34 mouse cellular contexts compared by ENCODE assay signal in the genomic region with DNA sequence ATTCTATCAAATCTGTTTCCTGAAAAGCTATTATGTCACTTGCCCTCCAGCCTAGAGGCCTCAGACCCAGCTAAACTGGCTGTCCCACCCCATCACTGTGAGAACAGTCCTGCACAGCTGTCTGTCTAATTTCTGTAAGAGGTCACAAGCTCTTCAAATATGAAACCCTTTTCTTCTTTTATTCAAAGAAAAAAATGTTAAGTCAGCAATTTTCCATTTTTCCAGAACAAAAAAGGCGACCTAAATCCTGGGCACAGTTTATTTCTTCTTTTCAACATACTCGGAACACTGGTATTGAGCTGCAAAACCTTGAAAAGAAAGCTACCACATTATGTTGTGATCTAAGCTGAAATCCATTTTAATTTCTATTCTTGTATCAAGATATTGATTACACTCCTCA.
"Had no signal": no experiment of that assay in that cellular context is flagged by ENCODE, and none has a peak within 500 bp of the region (broad histone marks: within the 10 kb centered on the region; RNA-seq: fewer than 3 reads in every experiment).

No protein-coding gene starts in this region.

- ATAC-seq: hindbrain, embryonic 16.5 days; hindbrain, postnatal 0 days; inflammation-experienced regulatory T-cells, adult 6 months; intestine, embryonic 15.5 days; intestine, embryonic 16.5 days; intestine, postnatal 0 days had no signal

- H3K9me3 ChIP-seq: heart, embryonic 10.5 days; heart, embryonic 12.5 days; heart, embryonic 13.5 days; heart, embryonic 15.5 days; hindbrain, embryonic 10.5 days; hindbrain, embryonic 12.5 days; hindbrain, embryonic 13.5 days; hindbrain, embryonic 15.5 days; intestine, embryonic 15.5 days; kidney, embryonic 15.5 days had no signal

- H3K4me2 ChIP-seq: heart, embryonic 11.5 days; heart, embryonic 12.5 days; heart, embryonic 15.5 days; hindbrain, embryonic 12.5 days; hindbrain, embryonic 13.5 days; hindbrain, embryonic 14.5 days; hindbrain, embryonic 15.5 days; intestine, embryonic 15.5 days; kidney, embryonic 15.5 days had no signal

- H3K27ac ChIP-seq: heart, embryonic 10.5 days; heart, embryonic 13.5 days; heart, embryonic 15.5 days; hindbrain, embryonic 10.5 days; hindbrain, embryonic 12.5 days; hindbrain, embryonic 13.5 days; hindbrain, embryonic 14.5 days; hindbrain, embryonic 15.5 days; hindbrain, postnatal 0 days; intestine, embryonic 15.5 days; kidney, embryonic 15.5 days; kidney, postnatal 0 days; layer of hippocampus, adult 2 months; left cerebral cortex, adult 2 months had no signal

- DNase-seq: heart, postnatal 10 days; heart, postnatal 14 days; heart, postnatal 36 days; heart, postnatal 4 days; kidney, adult 11 months; kidney, adult 18-20 months; kidney, adult 8-10 months; kidney, adult 9 months; kidney, postnatal 10 days; kidney, postnatal 14 days; kidney, postnatal 25 days; kidney, postnatal 36 days; layer of hippocampus, adult 9-11 months; layer of hippocampus, postnatal 36 days had no signal

- H3K4me1 ChIP-seq: heart, embryonic 10.5 days; heart, embryonic 12.5 days; heart, embryonic 13.5 days; heart, embryonic 15.5 days; hindbrain, embryonic 10.5 days; hindbrain, embryonic 12.5 days; hindbrain, embryonic 13.5 days; hindbrain, embryonic 15.5 days; intestine, embryonic 15.5 days; kidney, embryonic 15.5 days had no signal

- H3K36me3 ChIP-seq: heart, embryonic 10.5 days; heart, embryonic 12.5 days; heart, embryonic 13.5 days; heart, embryonic 15.5 days; hindbrain, embryonic 10.5 days; hindbrain, embryonic 12.5 days; hindbrain, embryonic 13.5 days; hindbrain, embryonic 15.5 days; intestine, embryonic 15.5 days; kidney, embryonic 15.5 days had no signal

- H3K9ac ChIP-seq: heart, embryonic 12.5 days; heart, embryonic 13.5 days; heart, embryonic 15.5 days; hindbrain, embryonic 12.5 days; hindbrain, embryonic 13.5 days; hindbrain, embryonic 14.5 days; hindbrain, embryonic 15.5 days; intestine, embryonic 15.5 days; kidney, embryonic 15.5 days had no signal

- H3K27me3 ChIP-seq: heart, embryonic 12.5 days; heart, embryonic 13.5 days; heart, embryonic 15.5 days; hindbrain, embryonic 12.5 days; hindbrain, embryonic 13.5 days; hindbrain, embryonic 15.5 days; intestine, embryonic 15.5 days; kidney, embryonic 15.5 days had no signal

- H3K4me3 ChIP-seq: heart, embryonic 10.5 days; heart, embryonic 12.5 days; heart, embryonic 13.5 days; heart, embryonic 15.5 days; hindbrain, embryonic 10.5 days; hindbrain, embryonic 12.5 days; hindbrain, embryonic 13.5 days; hindbrain, embryonic 15.5 days; intestine, embryonic 15.5 days; kidney, embryonic 15.5 days; layer of hippocampus, adult 2 months; left cerebral cortex, adult 2 months had no signal
